Mouse (Mus musculus) neural tube, embryonic 15.5 days (tissue): Measurements from ENCODE around the gene Glrx2. TPM values are rescaled to one million over a fixed set of nuclear protein-coding genes. Genes with fewer than 3 reads are reported as not detected.

Source experiments
- ATAC-seq: fragments of 200-750 bp; cut with Nextera tagmentation; 2 replicates; pipeline ENCODE4 v1.8.0; 2017; ENCODE audit warnings: mild to moderate bottlenecking, moderate TSS enrichment, moderate library complexity; ENCODE audit not compliant: low FRiP score
- H3K27ac ChIP-seq: fragments of 300-500 bp; sonication (generic); replicated peaks from 2 replicates; pipeline ENCODE4 v1.5.1; 2015; ENCODE audit warnings: mild to moderate bottlenecking, inconsistent platforms
- H3K27me3 ChIP-seq: fragments of 300-500 bp; sonication (generic); replicated peaks from 2 replicates; pipeline ENCODE4 v1.6.1; 2015; ENCODE audit warnings: inconsistent platforms
- H3K36me3 ChIP-seq: fragments of 300-500 bp; sonication (generic); 2 replicates; pipeline ENCODE4 v1.6.1; 2015; ENCODE audit warnings: inconsistent platforms
- H3K4me1 ChIP-seq: fragments of 300-500 bp; sonication (generic); 2 replicates; pipeline ENCODE4 v1.6.1; 2015; ENCODE audit warnings: inconsistent platforms
- H3K4me2 ChIP-seq: fragments of 300-500 bp; sonication (generic); 2 replicates; pipeline ENCODE4 v1.6.1; 2015; ENCODE audit warnings: inconsistent platforms, mild to moderate bottlenecking, moderate library complexity
- H3K4me3 ChIP-seq: fragments of 300-500 bp; sonication (generic); replicated peaks from 2 replicates; pipeline ENCODE4 v1.5.1; 2015; ENCODE audit warnings: mild to moderate bottlenecking, inconsistent platforms
- H3K9ac ChIP-seq: fragments of 300-500 bp; sonication (generic); replicated peaks from 2 replicates; pipeline ENCODE4 v1.6.1; 2015; ENCODE audit warnings: mild to moderate bottlenecking, inconsistent platforms
- H3K9me3 ChIP-seq: fragments of 300-500 bp; sonication (generic); replicated peaks from 2 replicates; pipeline ENCODE4 v1.6.1; 2016; ENCODE audit warnings: inconsistent platforms
- WGBS: fragments of 180-500 bp; shearing (Covaris S2); methylation state at CpG from one replicate; pipeline ENCODE4 v1.1.7; 2015; ENCODE audit warnings: mixed read lengths; 5-methylcytosine and 5-hydroxymethylcytosine counted together
- polyA plus RNA-seq: library from polyadenylated mRNA; unstranded; fragments of >200 nt; fragmentation: Nextera tagmentation; extraction: Ambion mirVana; gene quantifications from 2 replicates; pipeline ENCODE4 v1.2.1, GENCODE M21; 2015

The Glrx2 gene
- polyA plus RNA-seq, 1 experiment from 2014 or later = 134 TPM

DNA sequence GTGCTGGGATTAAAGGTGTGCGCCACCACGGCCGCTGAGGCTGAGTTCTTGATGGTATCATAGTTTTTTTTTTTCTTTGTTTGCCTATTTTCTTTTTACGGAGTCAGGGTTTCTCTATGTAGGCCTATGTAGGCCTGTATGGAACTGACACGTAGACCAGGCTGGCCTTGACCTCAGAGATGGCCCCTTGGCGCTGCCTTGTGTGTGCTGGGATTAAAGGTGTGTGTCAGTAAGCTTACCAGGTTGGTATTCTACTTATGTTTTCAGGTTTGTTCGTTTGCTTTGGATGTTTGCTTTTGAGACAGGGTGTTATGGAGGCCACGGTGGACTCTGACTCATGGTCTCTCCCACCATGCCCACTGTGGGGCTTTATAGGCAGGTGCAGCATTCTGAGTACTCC lies 46.0 kb downstream of the Glrx2 start:
- Histone ChIP-seq H3K4me1 (no peaks in the 10 kb centered on the region), H3K36me3 (peaks cover 68% of the 10 kb centered on the region), H3K27me3 (no peaks in the 10 kb centered on the region), H3K9ac (no peak overlapping the region), H3K4me2 (no peak overlapping the region), H3K4me3 (no peak overlapping the region), H3K9me3 (no peaks in the 10 kb centered on the region), H3K27ac (no peak overlapping the region)
- ATAC-seq = no peak
- WGBS = 93% methylated on average over 8 of the region's 8 CpGs

DNA sequence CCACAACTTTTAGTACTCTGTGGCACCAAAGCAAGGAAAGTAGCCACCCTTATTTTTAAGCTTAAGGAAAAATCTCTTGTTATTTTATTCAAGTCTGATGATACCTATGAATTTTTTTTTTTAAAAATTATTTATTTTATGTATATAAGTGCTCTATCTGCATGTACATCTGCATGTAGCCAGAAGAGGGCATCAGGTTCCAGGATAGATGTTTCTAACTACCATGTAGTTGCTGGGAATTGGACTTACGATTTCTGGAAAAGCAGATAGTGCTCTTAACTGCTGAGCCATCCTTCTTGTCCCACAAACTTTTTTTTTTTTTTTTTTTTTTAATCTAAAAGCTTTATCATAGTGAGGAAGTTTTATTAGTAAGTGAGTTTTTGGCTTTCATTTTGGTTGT lies 48.3 kb downstream of the Glrx2 start:
- peaks cover 48% of the 10 kb centered on the region for H3K36me3 ChIP-seq
- no peak for ATAC-seq

DNA sequence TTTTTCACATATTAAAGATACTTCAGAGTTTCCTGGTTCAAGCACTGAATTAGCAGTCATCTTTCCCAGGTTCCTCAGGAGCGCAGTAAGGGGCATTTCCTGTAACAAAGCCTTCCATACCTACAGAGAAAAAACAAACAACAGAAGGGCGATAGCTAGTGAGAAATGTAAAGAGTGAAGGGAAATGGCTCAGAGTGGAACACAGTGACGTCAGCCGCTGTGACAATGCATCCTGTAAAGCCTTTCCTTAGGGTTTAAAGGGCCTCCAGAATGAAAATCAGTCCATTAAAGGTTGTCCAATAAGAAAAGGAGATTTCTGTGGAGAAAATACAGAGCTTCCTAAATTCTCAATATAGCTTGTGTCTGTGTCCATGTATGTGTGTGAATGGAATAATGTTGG lies 49.7 kb downstream of the Glrx2 start:
- Histone ChIP-seq H3K4me2 (no peak overlapping the region), H3K4me1 (no peaks in the 10 kb centered on the region), H3K9me3 (no peaks in the 10 kb centered on the region), H3K27me3 (no peaks in the 10 kb centered on the region), H3K27ac (no peak overlapping the region), H3K4me3 (no peak overlapping the region), H3K9ac (no peak overlapping the region), H3K36me3 (peaks cover 45% of the 10 kb centered on the region)
- no peak for ATAC-seq
- WGBS = 91% methylated on average over 4 of the region's 4 CpGs

More for the DNA sequence above, 48.3 kb downstream of the Glrx2 start:
- Histone ChIP-seq H3K4me1 (no peaks in the 10 kb centered on the region), H3K9ac (no peak overlapping the region), H3K27me3 (no peaks in the 10 kb centered on the region), H3K9me3 (no peaks in the 10 kb centered on the region), H3K4me2 (no peak overlapping the region), H3K4me3 (no peak overlapping the region), H3K27ac (no peak overlapping the region)
- WGBS = 62% methylated on average over 1 of the region's 1 CpGs

DNA sequence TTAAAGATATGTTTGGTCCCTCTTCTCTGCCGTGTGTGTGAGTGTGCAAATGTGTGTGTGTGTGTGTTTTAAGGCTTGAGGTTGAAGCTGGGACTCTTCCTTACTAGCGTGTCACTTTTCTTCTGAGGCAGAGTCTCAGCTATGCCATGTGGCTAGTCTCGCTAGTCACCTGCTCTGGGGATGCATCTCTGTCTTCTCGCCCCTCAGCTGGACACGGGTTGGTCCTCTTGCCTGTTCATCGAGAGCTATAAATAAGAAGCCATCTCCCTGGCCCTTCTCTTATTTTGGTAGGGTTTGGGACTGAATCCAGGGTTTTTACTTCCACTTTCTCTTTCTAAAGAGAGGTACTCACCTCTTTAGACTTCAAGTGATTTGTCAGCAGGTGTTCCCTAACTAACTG lies 50.1 kb downstream of the Glrx2 start:
- Histone ChIP-seq H3K4me1 (no peaks in the 10 kb centered on the region), H3K27ac (no peak overlapping the region), H3K4me3 (no peak overlapping the region), H3K27me3 (no peaks in the 10 kb centered on the region), H3K9ac (no peak overlapping the region), H3K36me3 (peaks cover 41% of the 10 kb centered on the region), H3K9me3 (no peaks in the 10 kb centered on the region), H3K4me2 (no peak overlapping the region)
- whole genome bisulfite sequencing = 95% methylated on average over 6 of the region's 6 CpGs
- ATAC-seq = no peak

DNA sequence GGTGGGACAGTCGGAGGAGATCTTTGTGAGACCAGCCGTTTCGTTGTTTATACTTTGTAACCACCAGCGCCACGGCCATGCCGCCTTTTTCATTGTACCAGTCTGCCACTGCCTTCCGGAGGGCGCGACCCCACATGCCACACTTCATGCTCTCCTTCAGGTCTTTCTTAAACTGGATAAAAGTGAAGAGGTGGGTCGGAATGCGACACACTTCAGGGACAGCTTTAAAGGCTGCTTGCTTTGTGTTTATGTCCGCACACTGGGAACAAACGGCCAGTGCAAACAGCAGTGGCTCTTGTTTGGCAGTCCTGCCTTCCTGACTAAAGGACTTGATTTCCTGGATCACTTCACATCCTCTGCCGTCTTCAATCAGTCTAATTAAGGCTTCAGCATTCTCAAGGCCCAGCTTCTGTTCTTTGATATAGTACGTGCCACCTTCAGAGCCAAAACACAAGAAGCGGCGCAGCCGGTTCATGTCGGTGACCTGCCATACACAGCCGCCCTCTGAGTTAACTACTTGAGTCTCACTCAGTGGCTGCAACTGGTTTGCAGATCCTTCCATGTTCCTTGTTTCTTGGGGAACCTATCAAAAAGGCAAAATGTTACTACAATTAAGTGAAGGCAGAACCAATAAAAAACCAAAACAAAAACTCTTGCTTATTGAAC lies 54.4 kb downstream of the Glrx2 start:
- no peak for ATAC-seq
- Histone ChIP-seq H3K4me2 (no peak overlapping the region), H3K36me3 (peaks cover 24% of the 10 kb centered on the region), H3K4me1 (peaks cover 25% of the 10 kb centered on the region), H3K27ac (no peak overlapping the region), H3K4me3 (no peak overlapping the region), H3K9ac (no peak overlapping the region), H3K27me3 (no peaks in the 10 kb centered on the region), H3K9me3 (no peaks in the 10 kb centered on the region)
- WGBS = 71% methylated on average over 20 of the region's 20 CpGs

DNA sequence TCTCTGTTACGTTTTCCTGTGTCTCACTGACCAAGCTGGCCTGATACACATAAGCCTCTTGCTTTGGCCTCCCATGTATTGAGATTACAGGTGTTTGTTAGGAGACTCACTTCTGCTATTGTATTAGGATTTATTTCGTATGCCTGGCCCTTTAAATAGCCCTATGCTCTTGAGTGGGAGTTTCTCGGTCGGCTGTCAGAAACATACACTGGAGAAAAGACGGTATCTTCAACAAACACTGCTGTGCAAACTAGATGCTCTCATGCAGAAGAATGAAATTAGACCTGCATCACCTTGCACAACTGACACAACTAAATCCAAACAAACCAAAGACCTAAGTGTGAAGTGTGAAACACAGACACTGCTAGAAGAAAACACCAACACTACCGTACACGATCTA lies 56.9 kb downstream of the Glrx2 start:
- Histone ChIP-seq H3K9ac (no peak overlapping the region), H3K4me1 (peaks cover 29% of the 10 kb centered on the region), H3K27ac (no peak overlapping the region), H3K36me3 (peaks cover 9% of the 10 kb centered on the region), H3K4me3 (no peak overlapping the region), H3K27me3 (no peaks in the 10 kb centered on the region), H3K4me2 (no peak overlapping the region), H3K9me3 (no peaks in the 10 kb centered on the region)
- WGBS = 78% methylated on average over 7 of the region's 7 CpGs
- ATAC-seq = no peak

DNA sequence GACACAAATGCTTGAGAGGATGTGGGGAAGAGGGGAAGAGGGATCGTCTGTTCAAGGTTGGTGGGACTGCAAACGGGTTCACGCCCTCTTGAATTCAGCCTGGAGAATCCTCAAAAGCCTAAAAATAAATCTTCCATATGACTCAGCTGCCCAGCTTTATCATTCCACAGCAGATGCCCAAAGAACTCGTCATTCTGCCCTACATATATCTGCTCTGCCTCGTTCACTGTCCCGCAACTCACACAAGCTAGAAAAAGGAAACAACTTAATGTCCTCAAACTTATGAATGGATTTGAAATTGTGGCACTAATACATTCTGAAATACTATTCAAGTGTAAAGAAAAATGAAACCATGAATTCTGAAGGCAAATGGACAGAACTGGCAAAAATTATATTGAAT lies 57.8 kb downstream of the Glrx2 start:
- peaks cover 9% of the 10 kb centered on the region for H3K36me3 ChIP-seq
- no peak overlapping the region for H3K9ac ChIP-seq
- no peak overlapping the region; the same call in 1 of the 2 replicates for H3K4me2 ChIP-seq
- peaks cover 36% of the 10 kb centered on the region for H3K4me1 ChIP-seq
- WGBS = 75% methylated on average over 6 of the region's 6 CpGs
- ATAC-seq = no peak
- no peak overlapping the region for H3K4me3 ChIP-seq
- H3K27me3 ChIP-seq = no peaks in the 10 kb centered on the region
- no peak overlapping the region for H3K27ac ChIP-seq
- no peaks in the 10 kb centered on the region for H3K9me3 ChIP-seq

DNA sequence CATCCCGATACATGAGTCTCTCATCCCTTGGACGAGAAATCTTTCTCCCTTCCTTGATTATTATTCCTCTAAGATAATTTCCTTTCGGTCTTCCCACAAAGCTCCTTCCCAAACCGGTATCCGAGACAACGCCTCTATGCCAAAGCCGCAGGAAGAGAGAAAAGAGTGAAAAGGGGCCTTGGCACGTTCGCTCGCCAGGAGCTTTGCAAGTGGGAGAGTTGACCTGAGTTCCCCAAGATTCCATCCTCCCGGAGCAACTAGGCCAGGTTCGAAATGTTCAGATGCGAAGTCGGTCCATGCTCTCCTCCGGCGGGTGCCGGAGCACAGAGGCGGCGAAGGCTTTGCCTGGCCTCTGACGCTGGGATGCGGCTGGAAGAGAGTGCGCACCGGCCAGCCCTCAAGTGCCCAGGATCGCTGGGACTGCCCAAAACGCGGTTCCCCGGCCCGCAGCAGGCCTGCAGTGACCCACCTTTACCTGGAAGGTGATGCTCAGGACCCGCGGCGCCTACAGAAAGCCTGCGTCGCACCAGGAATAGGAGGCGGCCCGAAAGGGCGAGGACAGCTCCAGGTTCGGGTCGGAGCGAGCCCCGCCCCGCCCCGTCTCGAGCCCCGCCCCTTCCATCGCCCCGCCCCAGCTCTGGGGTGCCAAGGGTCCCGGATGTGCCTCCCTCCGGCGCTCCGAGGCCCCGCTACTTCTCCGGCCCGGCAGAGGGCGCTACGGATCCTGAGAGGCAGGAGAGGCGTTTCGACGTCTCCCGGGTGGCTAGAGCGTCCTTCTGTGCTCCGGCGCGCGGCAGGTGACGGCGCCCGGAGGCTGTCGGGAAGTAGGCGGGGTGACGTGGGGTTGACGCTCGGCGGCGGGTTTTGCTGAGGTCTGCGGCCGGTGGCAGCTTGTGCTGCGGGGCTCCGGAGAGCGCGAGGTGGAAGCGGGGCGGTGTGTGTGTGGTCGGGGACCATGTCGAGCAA lies 60.6 kb downstream of the Glrx2 start, which contains the start of the genes Trove2 and Uchl5:
TSS of gene Trove2 (minus strand) at position 623 of the 966 bp plus-strand sequence.
TSS of gene Uchl5 (plus strand) at position 827 of the 966 bp plus-strand sequence.
- Histone ChIP-seq H3K4me2 (peak within 1 kb of the TSS; percentile 76), H3K4me3 (peak within 1 kb of the TSS; percentile 76), H3K36me3 (no peaks in the 10 kb centered on the region), H3K9ac (peak within 1 kb of the TSS; percentile 86), H3K27ac (peak within 1 kb of the TSS; percentile 85), H3K4me1 (peaks cover 39% of the 10 kb centered on the region), H3K9me3 (no peaks in the 10 kb centered on the region), H3K27me3 (no peaks in the 10 kb centered on the region)
- WGBS = under 1% methylated on average over 82 of the region's 84 CpGs
- ATAC-seq = peak; percentile 96

DNA sequence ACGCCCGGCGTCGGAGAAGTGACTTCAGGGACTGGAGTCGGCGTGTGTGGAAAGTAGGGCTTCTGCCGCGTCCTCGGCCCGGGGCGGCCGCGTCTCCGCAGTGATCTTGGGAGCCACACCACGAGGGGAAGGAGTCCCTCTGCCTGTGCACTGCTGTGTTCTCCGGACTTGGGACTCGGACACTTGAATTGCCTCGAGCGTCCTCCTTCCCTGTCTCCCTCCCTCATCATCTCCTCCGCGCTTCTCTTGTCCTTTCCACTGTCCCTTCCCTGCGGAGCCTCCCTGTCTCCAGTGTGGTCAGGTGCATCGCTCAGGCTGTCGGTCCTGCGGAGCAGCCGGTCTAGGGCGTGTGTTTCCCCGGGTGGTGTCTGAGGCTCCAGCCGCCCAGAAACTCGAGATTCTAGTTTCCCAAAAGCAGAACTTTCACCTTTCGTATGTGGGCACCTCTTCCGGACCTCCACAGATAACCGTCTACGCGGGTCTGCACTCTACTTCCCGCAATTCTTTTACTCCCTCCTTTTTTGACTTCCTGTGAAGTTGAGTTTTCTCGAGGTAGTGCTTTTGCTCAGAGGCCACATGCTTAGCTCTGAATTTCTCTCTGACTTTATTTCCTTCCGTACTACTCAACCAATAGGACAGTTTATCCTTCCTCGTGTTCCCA lies 61.5 kb downstream of the Glrx2 start:
- no peaks in the 10 kb centered on the region for H3K27me3 ChIP-seq
- peak; percentile 23 for ATAC-seq
- H3K9ac ChIP-seq = peak overlapping the region; percentile 86
- under 1% methylated on average over 39 of the region's 39 CpGs for WGBS
- H3K9me3 ChIP-seq = no peaks in the 10 kb centered on the region
- peak overlapping the region; percentile 76 for H3K4me2 ChIP-seq
- no peaks in the 10 kb centered on the region for H3K36me3 ChIP-seq
- peak overlapping the region; percentile 76 for H3K4me3 ChIP-seq
- peaks cover 33% of the 10 kb centered on the region for H3K4me1 ChIP-seq
- H3K27ac ChIP-seq = peak overlapping the region; percentile 80

DNA sequence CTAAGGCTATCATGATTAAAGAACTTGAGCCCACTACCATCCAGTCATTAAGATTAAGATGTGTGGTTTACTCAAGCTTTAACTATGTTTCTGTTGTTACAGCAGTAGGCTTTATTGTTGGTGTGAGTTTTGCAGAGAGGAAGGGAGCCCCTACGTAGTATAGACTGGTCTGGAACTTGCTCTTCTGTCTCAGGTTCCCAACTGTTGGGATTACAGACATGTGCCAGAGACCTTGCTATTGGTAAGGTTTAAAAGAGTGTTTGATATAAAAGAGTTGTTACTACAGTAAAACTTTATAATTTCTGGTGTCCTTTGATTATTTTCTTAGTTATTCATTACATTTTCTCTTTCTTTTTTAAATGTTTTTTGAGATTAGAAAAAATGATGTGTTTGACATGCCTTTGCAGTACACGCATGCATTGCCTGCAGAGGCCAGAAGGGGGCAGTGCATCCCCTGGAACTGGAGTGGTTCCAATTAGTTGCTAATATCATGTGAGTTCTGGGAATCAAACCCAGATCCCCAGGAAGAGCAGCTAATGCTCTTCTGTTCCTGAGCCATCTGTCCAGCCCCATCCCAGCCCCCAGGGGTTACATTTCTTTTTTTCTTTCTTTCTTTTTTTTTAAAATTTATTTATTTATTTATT lies 72.6 kb downstream of the Glrx2 start:
- no peaks in the 10 kb centered on the region for H3K4me1 ChIP-seq
- ATAC-seq = no peak
- no peak overlapping the region for H3K4me2 ChIP-seq
- WGBS = 82% methylated on average over 2 of the region's 2 CpGs
- no peak overlapping the region for H3K27ac ChIP-seq
- no peak overlapping the region for H3K4me3 ChIP-seq
- no peaks in the 10 kb centered on the region for H3K9me3 ChIP-seq
- H3K36me3 ChIP-seq = no peaks in the 10 kb centered on the region; the same call in 1 of the 2 replicates
- H3K27me3 ChIP-seq = no peaks in the 10 kb centered on the region
- H3K9ac ChIP-seq = no peak overlapping the region
